Mouse (Mus musculus) activated CD4-positive, CD25-positive, alpha-beta regulatory T cell, adult 4 months (primary cell): ENCODE data around the gene Zfp266. TPM values are rescaled to one million over a fixed set of nuclear protein-coding genes. Genes with fewer than 3 reads are reported as not detected.

Source experiments
- ATAC-seq: one replicate; pipeline ENCODE4 v1.8.0; 2017
- polyA plus RNA-seq, 2 experiments: library from polyadenylated mRNA; unstranded; fragments of 100-300 nt; shearing (Covaris generic); gene quantifications; one replicate each; pipeline ENCODE4 v1.2.1; 2017

Gene Zfp266
- polyA plus RNA-seq, 2 experiments from 2014 or later: 44.4 to 47.6 TPM

DNA sequence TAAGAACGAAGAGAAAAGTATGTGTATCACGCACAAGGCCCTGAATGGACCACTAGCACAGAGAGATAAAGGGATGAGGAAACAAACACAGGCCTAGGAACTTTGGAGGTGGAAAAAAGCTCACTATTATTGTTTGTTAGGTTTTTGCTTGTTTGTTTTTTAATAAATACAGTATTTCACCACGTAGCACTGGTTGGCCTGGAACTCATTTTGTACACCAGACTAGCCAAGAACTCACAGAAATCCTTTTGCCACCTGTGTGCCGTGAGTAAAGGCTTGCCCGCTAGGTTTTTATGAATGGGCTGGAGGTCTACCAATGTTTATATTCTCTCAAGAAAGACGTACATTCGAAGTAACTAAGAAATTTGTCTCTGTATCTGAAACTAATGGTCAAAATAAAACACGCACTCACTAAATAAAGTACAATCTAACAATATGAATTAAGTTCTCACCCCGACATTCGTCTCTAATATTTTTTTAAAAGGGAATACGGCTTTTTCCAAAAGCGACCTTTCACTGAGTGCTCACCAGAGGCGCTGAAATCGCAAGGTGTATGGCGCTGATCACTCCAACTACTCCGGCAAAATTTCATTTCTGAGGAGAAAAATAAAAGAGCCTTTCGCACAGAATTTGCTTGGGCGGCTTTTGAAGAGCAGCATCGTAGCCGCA lies 29.2 kb downstream of the Zfp266 start:
- ATAC-seq: no peak

DNA sequence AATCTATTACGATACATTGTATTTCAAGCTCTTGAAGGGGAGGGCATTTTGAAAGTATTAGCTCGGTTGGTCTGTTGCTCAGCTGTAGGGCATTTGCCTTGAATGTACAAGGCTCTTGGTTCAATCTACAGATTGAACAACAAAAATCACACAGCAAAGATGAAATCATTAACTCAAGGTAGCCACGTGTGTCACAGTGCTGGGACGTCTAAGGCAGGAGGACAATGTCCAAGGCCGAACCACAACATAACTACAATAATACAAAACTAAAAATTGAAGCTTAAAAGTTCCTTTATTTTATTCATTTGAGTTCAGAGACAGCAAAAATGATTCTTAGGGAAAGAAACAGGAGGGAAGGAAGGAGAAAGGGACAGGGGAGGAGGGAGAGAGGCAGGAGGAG lies 31.7 kb downstream of the Zfp266 start:
- no peak for ATAC-seq

- no peak for ATAC-seq
Observed at GRCm38 (mm10) chr9:20479396-20479795, 41.8 kb downstream of the Zfp266 start.

- ATAC-seq: no peak
Observed at GRCm38 (mm10) chr9:20476632-20477031, 44.6 kb downstream of the Zfp266 start.

DNA sequence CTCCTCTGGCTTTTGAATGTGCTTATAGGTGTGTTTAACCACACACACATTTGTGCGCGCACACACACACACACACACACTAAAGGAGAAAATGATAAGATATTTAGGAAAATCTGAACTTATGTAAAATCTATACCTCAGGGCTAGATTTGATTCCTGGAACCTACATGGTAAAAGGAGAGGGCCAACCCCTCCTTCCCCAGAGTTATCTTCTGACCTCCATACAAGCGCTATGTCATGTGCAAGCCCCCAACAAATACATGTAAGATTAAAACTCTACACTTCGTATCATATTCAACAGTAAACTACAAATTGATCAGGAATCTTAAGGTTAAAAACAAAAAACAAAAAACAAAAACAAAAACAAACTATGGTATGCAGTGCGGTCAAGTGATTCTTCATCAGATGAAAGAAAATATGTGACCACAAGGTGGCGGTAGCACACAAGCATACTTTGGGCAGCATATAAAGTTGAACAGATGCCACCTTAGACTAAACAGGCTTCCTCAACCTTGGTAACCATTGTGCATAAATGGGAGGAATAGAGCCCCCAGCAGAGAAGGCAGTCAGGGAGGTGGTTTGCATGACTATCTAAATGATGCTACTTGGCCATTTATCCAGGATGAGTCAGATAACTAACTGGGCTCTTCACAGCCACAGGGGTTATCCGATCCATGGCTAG lies 54.3 kb downstream of the Zfp266 start:
- ATAC-seq: peak; percentile 68

GRCm38 (mm10) chr9:20459377-20460317 lies 61.6 kb downstream of the Zfp266 start, which contains the start of gene Zfp26:
Gene Zfp26 (minus strand): TSS chr9:20460162.
- ATAC-seq: peak; percentile 94

DNA sequence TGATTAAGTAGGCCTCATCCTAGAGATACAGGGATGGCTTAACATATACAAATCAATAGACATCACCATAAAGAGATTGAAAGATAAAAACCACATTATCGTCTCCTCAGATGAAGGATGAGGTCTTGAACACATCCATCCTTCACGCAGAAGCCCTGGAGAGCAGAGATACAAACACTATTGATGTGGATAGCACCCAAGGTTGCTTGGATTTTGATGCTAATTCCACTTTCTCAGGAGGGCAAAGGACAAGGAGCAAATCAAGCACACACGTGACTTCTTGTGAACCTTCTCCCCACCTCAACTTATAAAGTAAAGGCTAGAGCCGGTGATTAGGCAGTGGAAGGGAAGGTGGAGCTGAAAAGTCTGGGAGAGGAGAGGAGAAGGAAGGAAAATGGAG lies 67.6 kb downstream of the Zfp266 start:
- no peak for ATAC-seq

- no peak for ATAC-seq
Observed at GRCm38 (mm10) chr9:20451493-20451892, 69.7 kb downstream of the Zfp266 start.

Other genes with a start within 250 kb of the Zfp266 start
- gene Olfr39, start 239.1 kb downstream of the Zfp266 start, polyA plus RNA-seq: not detected
- not detected for gene Olfr873, start 222.9 kb downstream of the Zfp266 start, polyA plus RNA-seq
- gene Olfr18, start 185.3 kb downstream of the Zfp266 start, polyA plus RNA-seq: not detected
- 10 to 100 TPM; 24.4 to 41.2 TPM for gene Zfp560, start 136.2 kb downstream of the Zfp266 start, polyA plus RNA-seq
- gene Zfp26, start 61.3 kb downstream of the Zfp266 start, polyA plus RNA-seq: 10 to 100 TPM; 16.1 to 25.9 TPM
- 10 to 100 TPM; 26.5 to 28.3 TPM for gene Zfp426, start 28.7 kb downstream of the Zfp266 start, polyA plus RNA-seq
- gene Zfp846, start 59.9 kb upstream of the Zfp266 start, polyA plus RNA-seq: 10 to 100 TPM in 1 of 2 experiments, 1 to 10 TPM in 1; 9.0 to 16.1 TPM
- 100 to 1,000 TPM; 339 to 401 TPM for gene Ubl5, start 121.5 kb upstream of the Zfp266 start, polyA plus RNA-seq
- gene Fbxl12, start 123.3 kb upstream of the Zfp266 start, polyA plus RNA-seq: 10 to 100 TPM; 26.1 to 30.9 TPM
- 10 to 100 TPM; 22.6 to 27.2 TPM for gene Pin1, start 130.7 kb upstream of the Zfp266 start, polyA plus RNA-seq
- under 1 TPM in 1 of 2 experiments, not detected in 1; 0.25 TPM for gene Olfm2, start 224.9 kb upstream of the Zfp266 start, polyA plus RNA-seq